Mouse (Mus musculus) forelimb bud, embryonic 11.5 days (tissue): ENCODE measurements around the gene Eps8l1.

Source experiments
- DNase-seq: peaks from one replicate; pipeline ENCODE4 v3.0.0-alpha.2; 2012; ENCODE audit warnings: low read depth, low spot score

The Eps8l1 gene

DNA sequence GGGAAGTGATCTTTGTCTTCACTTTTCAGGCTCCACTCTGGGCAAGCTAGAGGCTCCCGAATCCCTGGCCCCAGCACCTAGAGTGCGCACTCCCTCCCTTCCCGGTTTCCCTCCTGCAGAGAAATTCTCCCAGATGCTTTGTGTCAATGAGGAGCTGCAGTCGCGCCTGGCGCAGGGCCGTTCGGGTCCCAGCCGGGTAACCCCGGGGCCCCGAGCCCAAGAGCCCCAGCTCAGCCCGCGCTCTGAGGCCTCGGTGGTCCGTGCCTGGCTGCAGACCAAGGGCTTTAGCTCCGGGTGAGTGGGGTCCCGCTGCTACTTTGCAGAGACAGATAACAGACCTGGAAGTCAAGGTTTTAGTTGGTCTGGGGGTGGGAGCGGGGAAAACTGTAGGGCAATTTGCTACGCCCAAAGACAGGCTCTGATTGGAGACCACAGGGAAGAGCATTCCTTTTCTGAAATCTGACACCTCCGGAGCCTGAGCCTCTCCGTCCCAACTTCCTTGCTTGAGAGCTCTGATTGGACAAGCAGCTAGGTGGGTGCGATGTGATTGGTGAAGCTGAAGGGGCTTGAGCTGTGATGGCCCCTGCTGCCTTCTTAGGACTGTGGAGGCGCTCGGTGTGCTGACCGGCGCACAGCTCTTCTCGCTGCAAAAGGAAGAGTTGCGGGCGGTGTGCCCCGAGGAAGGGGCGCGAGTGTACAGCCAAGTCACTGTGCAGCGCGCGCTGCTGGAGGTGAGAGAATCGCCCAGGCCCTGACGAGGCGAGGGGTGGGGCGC, 17.7 kb downstream of the Eps8l1 start:
- DNase-seq, result peak; percentile 94

GRCm38 (mm10) chr7:4478796-4479291, 18.4 kb downstream of the Eps8l1 start:
- DNase-seq, result no peak

GRCm38 (mm10) chr7:4479674-4480073, 19.2 kb downstream of the Eps8l1 start:
- DNase-seq, result no peak

GRCm38 (mm10) chr7:4482281-4482680, 21.8 kb downstream of the Eps8l1 start:
- DNase-seq, result no peak

GRCm38 (mm10) chr7:4491308-4491707, 30.8 kb downstream of the Eps8l1 start:
- no peak for DNase-seq

- DNase-seq, result no peak
These were observed 32.1 kb downstream of the Eps8l1 start for GRCm38 (mm10) chr7:4492284-4493224.

- DNase-seq, result no peak
These were observed 33.5 kb downstream of the Eps8l1 start for GRCm38 (mm10) chr7:4493991-4494390.

DNA sequence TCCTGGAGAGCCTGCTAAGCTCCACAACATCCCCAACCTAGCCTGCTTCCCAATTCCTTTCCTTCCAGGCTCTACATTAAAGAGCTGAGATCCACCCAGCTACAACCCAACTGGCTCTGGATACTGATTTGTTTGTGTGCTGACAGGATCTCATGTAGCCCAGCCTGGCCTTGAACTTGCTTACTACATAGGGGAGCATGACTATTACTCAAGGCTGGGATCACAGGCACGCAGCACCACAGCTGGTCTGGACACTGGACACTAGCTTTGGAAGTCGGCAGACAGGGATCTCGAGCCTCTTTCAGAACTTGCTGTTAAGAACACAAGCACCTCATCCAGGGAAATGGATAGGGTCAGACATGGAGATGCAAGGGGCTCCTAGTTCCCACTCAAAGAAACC, 36.0 kb downstream of the Eps8l1 start:
- DNase-seq, result no peak

DNA sequence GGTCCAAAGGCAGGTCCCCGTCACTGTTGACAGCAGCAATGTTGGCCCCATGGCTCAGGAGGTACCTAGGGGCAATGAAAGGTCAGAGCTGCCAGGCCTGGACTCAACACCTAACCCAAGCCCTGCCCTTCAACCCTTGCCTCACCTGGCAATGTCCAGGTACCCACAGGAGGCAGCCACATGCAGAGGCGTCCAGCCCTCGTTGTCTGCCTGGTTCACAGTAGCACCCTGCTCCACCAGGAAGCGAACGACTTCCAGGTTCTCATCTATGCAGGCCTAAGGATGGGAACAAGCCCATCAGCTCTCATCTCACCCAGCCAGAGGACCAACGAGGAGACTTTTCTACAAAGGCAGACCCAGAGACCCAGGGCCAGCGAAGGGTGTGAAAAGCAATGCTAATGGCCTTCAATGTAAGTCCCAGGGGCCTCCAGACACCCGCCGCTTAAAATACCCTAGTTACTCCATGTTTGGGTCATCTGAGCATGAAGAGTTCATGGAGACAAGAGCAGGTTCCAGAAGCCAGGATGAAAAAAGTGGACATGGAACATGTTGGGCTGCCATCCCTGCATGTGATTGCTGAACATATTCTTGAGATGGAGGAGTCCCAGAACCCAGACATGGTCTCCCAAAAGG, 36.9 kb downstream of the Eps8l1 start:
- DNase-seq, result no peak

- DNase-seq, result no peak
These were observed 37.8 kb downstream of the Eps8l1 start for GRCm38 (mm10) chr7:4498251-4498650.

- no peak for DNase-seq
These were observed 38.6 kb downstream of the Eps8l1 start for GRCm38 (mm10) chr7:4499034-4499433.

- DNase-seq, result no peak
These were observed 40.5 kb downstream of the Eps8l1 start for GRCm38 (mm10) chr7:4500892-4501471.

DNA sequence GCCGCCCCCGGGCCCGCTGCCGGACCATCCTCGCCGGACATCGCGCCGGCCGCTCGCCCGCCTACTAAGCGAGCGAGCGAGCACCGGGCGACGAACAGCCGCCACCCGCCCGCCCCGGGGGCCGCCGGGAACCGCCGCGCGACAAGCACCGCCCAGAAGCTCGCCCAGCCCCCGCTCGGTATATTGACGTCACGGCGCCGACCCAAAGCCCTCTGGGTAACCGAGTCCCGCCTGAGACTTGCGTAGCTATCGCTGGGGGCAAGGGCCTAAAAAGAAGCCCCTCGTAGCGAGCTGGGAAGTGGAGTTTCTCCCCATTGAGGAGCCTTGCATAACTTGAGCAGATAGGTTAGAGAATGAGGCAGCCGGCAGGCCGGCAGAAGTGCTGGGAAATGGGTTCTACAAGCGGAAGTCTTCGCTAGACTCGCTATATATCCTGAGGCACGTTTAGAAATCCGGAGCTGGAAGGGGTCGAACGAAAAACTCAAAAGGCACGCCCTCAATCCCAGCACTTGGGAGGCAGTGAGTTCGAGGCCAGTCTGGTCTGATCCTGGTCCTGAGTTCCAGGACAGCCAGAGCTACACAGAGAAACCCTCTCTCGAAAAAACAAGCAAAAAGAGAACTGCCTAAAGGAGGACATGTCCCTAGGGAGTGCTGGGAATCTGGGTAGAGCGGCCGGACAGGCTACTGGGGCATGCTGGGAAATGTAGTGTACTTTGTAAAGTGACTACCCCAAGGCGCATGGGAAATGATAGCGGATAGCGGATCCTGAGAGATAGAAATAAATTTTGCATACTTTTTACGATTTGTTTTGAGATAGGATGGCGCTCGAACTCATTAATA, 41.3 kb downstream of the Eps8l1 start, which contains the start of gene Ppp1r12c:
Gene Ppp1r12c (minus strand): TSS at position 123 of the 840 bp plus-strand sequence.
- peak; percentile 90 for DNase-seq

DNA sequence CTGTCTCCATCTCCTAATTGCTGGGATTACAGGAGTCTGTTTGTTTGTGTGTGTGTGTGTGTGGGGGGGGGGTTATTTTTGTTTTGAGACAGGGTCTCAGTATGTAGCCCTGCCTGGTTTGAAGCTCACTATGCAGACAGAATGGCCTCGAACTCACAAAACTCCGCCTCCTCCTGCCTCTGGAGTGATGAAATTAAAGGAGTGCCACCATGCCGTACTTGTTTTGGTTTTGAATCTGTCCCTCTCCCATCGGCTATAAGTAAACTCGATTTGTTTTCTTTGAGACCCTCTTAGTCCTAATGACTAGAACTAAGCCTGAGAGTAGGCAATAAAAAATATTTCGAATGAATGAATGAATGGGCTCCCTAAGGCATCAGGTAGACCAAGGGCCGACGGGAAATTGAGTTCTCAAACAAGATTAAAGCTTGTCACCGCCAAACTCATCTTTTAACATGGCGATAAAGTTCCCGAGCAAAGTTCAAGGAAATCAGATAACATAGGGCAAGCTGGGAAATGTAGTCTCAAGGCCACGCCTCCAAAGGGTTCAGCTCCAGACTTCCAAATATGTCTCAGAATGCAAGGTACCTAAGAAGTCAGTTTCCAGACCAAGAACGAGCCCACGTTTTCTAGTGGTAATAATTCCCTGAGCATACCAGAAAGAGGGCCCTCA, 42.1 kb downstream of the Eps8l1 start:
- no peak for DNase-seq

DNA sequence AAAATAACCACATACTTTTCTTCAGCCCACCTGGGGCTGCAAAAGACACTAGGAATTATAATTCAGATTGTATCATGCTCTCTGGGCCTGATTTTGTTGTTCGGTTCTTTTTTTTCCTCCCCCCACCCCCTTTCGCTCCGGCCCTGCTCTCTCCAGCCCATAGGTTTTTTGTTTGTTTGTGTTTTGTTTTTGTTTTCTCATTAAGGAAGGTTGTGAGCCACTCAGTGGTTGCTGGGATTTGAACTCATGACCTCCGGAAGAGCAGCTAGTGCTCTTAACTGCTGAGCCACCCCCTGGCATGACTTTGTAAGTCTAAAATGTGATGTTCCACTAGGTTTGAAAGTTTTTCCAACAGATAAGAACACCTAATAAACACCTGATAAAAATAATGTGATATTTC, 42.6 kb downstream of the Eps8l1 start:
- no peak for DNase-seq

DNA sequence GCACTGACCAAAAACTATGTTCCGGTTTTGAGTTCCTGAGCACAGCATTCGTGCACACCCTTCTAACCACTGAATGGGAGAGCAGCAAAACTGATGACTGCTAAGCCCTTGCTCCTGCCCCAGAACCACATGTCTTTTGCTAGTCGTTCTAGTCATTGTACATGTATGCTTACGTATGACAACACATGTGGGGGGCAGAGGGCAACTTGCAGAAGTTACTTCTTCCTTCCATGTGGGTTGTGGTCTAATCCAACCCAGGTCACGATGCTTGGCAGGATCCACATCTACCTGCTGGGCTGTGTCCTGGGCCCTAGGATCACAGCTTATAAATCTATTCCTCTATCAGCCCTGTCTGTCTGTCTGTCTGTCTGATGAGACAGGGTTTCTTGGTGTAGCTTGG, 43.4 kb downstream of the Eps8l1 start:
- no peak for DNase-seq

DNA sequence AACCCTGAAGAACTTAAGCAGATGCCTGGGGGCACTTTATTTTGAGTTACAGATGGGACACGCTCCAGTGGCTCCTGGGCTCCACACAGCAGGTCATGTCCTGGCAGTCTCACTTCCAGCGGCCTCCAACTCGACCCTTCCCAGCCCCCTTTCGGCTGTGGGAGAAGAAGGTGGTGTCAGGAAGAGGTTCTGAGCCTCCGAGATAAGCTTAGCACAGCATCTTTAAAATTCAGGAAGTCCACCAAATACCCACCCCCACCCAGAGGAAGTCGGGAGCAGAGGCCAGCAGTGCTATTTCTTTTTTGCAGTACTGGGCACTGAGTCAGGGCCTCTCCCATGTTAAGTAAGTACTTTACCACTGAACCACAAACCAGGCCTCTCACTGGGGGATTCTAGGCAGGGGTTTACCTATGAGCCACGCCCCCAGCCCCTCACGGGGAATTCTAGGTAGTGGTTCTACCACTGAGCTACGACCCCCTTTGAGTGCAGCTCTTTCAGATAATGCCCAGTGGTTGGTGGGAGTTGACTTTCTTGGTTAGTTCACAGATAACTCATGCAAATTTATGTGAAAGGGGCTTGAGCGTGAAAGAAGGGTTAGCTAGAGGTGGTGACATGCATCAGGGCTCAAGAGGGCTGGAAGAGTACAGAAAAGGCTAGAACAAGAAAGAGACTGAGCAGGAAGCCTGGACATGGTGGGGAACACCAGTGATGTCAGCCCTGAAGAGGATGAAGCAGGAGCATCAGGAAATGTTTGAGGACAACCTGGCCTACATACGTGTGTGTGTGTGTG, 44.4 kb downstream of the Eps8l1 start:
- DNase-seq, result no peak

- DNase-seq, result no peak
These were observed 46.7 kb downstream of the Eps8l1 start for GRCm38 (mm10) chr7:4507220-4507619.

GRCm38 (mm10) chr7:4508062-4508738, 47.7 kb downstream of the Eps8l1 start:
- DNase-seq, result no peak
